Comparison of ENCODE assay signal across 35 mouse cellular contexts in the genomic region with DNA sequence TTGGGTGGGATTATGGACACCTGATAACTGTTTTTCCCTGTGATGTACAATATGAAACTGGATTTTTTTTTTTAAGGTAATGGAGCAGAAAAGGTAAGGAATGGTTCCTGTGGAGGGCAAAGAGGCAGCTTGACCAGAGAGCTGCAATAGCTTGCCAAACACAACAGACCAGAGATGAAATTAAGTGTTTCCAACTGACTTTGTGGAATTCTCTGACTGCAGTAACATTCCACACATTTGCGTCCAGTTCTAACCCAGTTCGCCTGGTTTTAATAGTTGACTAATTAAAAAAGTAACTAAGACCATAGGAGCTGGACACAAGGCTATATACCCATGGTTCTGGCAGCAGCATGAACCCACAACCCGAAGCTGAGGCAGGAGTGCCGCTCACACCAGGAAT. TPM values are rescaled to one million over a fixed set of nuclear protein-coding genes. Genes with fewer than 3 reads are reported as not detected.
DNase-seq lines count a peak whose midpoint lies in the region; ATAC-seq and TF ChIP-seq lines count a peak whose summit lies in the region.
"Had no signal": no experiment of that assay in that cellular context is flagged by ENCODE, and none has a peak within 500 bp of the region (broad histone marks: within the 10 kb centered on the region; RNA-seq: fewer than 3 reads in every experiment).

No protein-coding gene starts in this region.

- H3K9ac ChIP-seq in kidney, embryonic 16.5 days (replicated peaks; ENCODE audit: low read length), result no peak overlapping the region
- H3K9ac ChIP-seq: embryonic facial prominence, embryonic 13.5 days; forebrain, embryonic 12.5 days; forebrain, embryonic 15.5 days; heart, embryonic 13.5 days; hindbrain, embryonic 12.5 days; hindbrain, embryonic 15.5 days had no signal

- no peak for TF ChIP-seq CTCF in E14TG2a.4 (conservative IDR thresholded peaks at IDR 0.05; ENCODE audit: low read length)

- DNase-seq in kidney, adult 11 months, result peak; percentile 41
- DNase-seq in kidney, postnatal 4 days, result no peak
- DNase-seq in kidney, postnatal 10 days, result no peak
- no peak for DNase-seq in left cerebral cortex, adult 8-10 months (ENCODE audit: low spot score in 2 of 2)
- DNase-seq: adrenal gland, adult 8-10 months; adrenal gland, postnatal 25 days; B cell, adult 2 months; cerebellum, adult 11-12 months; cerebellum, adult 8-10 months; cerebellum, postnatal 10 days; cerebellum, postnatal 36 days; embryo, embryonic 11 days; gastrocnemius, postnatal 25 days; heart, adult 2 months had no signal

- no peak overlapping the region for H3K27ac ChIP-seq in kidney, embryonic 16.5 days (ENCODE audit: low read length)
- H3K27ac ChIP-seq: embryonic facial prominence, embryonic 10.5 days; embryonic facial prominence, embryonic 13.5 days; forebrain, embryonic 12.5 days; forebrain, embryonic 15.5 days; heart, adult 2 months; heart, embryonic 10.5 days; heart, embryonic 13.5 days; hindbrain, embryonic 12.5 days; hindbrain, embryonic 15.5 days had no signal

- WGBS in kidney, embryonic 16.5 days, result 64% methylated on average over 4 of the region's 4 CpGs

- H3K4me1 ChIP-seq in kidney, embryonic 16.5 days (ENCODE audit: insufficient read depth, low read length), result peaks cover 14% of the 10 kb centered on the region
- H3K4me1 ChIP-seq in E14TG2a.4 (replicated peaks; ENCODE audit: low read depth, low read length), result peaks cover 42% of the 10 kb centered on the region
- H3K4me1 ChIP-seq: heart, embryonic 10.5 days; heart, embryonic 13.5 days; hindbrain, embryonic 15.5 days had no signal

- no peak overlapping the region for H3K4me2 ChIP-seq in kidney, embryonic 16.5 days (replicated peaks; ENCODE audit: low read depth, low read length)
- H3K4me2 ChIP-seq: embryonic facial prominence, embryonic 13.5 days; forebrain, embryonic 12.5 days; forebrain, embryonic 15.5 days; heart, embryonic 13.5 days; hindbrain, embryonic 12.5 days; hindbrain, embryonic 15.5 days had no signal

- no peaks in the 10 kb centered on the region for H3K9me3 ChIP-seq in kidney, embryonic 16.5 days (ENCODE audit: low read length)
- no peaks in the 10 kb centered on the region for H3K9me3 ChIP-seq in E14TG2a.4 (ENCODE audit: low read length)
- H3K9me3 ChIP-seq: embryonic facial prominence, embryonic 10.5 days; embryonic facial prominence, embryonic 13.5 days; forebrain, embryonic 12.5 days; forebrain, embryonic 15.5 days; heart, embryonic 10.5 days; heart, embryonic 13.5 days; hindbrain, embryonic 12.5 days; hindbrain, embryonic 15.5 days had no signal

- H3K4me3 ChIP-seq in kidney, embryonic 16.5 days (ENCODE audit: low read length), result no peak overlapping the region
- peak overlapping the region; percentile 41; the same call in 1 of the 2 replicates for H3K4me3 ChIP-seq in E14TG2a.4 (replicated peaks; ENCODE audit: low read length)
- H3K4me3 ChIP-seq: embryonic facial prominence, embryonic 10.5 days; embryonic facial prominence, embryonic 13.5 days; erythroblast, embryonic 14.5 days; forebrain, embryonic 12.5 days; forebrain, embryonic 15.5 days; heart, adult 2 months; heart, embryonic 10.5 days; heart, embryonic 13.5 days; hindbrain, embryonic 12.5 days; hindbrain, embryonic 15.5 days had no signal

- no peaks in the 10 kb centered on the region for H3K27me3 ChIP-seq in kidney, embryonic 16.5 days (ENCODE audit: insufficient read depth, low read length)
- no peaks in the 10 kb centered on the region for H3K27me3 ChIP-seq in E14TG2a.4 (ENCODE audit: insufficient read depth, low read length)
- H3K27me3 ChIP-seq: CH12.LX; embryonic facial prominence, embryonic 13.5 days; forebrain, embryonic 12.5 days; forebrain, embryonic 15.5 days; heart, embryonic 13.5 days; hindbrain, embryonic 12.5 days; hindbrain, embryonic 15.5 days had no signal

- ATAC-seq in kidney, embryonic 16.5 days (ENCODE audit: low FRiP score, low TSS enrichment), result peak; percentile 33; the same call in 1 of the 2 replicates
- ATAC-seq: activated CD4-positive, CD25-positive, alpha-beta regulatory T cell, adult 4 months; forebrain, embryonic 15.5 days had no signal

- H3K36me3 ChIP-seq in kidney, embryonic 16.5 days (ENCODE audit: insufficient read depth, low read length), result no peaks in the 10 kb centered on the region
- H3K36me3 ChIP-seq in E14TG2a.4 (ENCODE audit: insufficient read depth, low read length), result peaks cover 29% of the 10 kb centered on the region
- H3K36me3 ChIP-seq: embryonic facial prominence, embryonic 10.5 days; embryonic facial prominence, embryonic 13.5 days; forebrain, embryonic 12.5 days; forebrain, embryonic 15.5 days; heart, embryonic 10.5 days; heart, embryonic 13.5 days; hindbrain, embryonic 12.5 days; hindbrain, embryonic 15.5 days had no signal

RNA-seq across cellular contexts. Expression of a gene that starts 7.4 kb away (rescaled TPM):
- 13.8 and 18.9 TPM in 2 replicates for polyA plus RNA-seq in kidney, embryonic 16.5 days (2015; fragmentation: Nextera tagmentation; extraction: Ambion mirVana)
- not detected for total RNA-seq in left cerebral cortex, adult 8-10 months (2022)
- total RNA-seq: adrenal gland, adult 8-10 months; adrenal gland, postnatal 25 days; CH12.LX; gastrocnemius, adult 8-10 months; gastrocnemius, postnatal 25 days; heart, adult 2 months; hematopoietic stem cell, adult 5-6 weeks; MEL had no signal
- polyA plus RNA-seq: activated CD4-positive, CD25-positive, alpha-beta regulatory T cell, adult 4 months; cortical plate, adult 2 months; erythroblast, embryonic 14.5 days; gonadal fat pad, adult 2 months had no signal

RNA-seq across cellular contexts. Expression of a gene that starts 11.4 kb away (rescaled TPM):
- polyA plus RNA-seq in kidney, embryonic 16.5 days (2015; fragmentation: Nextera tagmentation; extraction: Ambion mirVana), result 0.07 and 0.08 TPM in 2 replicates
- total RNA-seq in left cerebral cortex, adult 8-10 months (2022), result not detected
- total RNA-seq: adrenal gland, adult 8-10 months; adrenal gland, postnatal 25 days; CH12.LX; gastrocnemius, adult 8-10 months; gastrocnemius, postnatal 25 days; heart, adult 2 months; heart, postnatal 25 days; hematopoietic stem cell, adult 5-6 weeks; MEL had no signal
- polyA plus RNA-seq: activated CD4-positive, CD25-positive, alpha-beta regulatory T cell, adult 4 months; brain, embryonic 14.5 days; cortical plate, adult 2 months; embryonic facial prominence, embryonic 10.5 days; embryonic facial prominence, embryonic 13.5 days; forebrain, embryonic 12.5 days; forebrain, embryonic 15.5 days; gonadal fat pad, adult 2 months; heart, adult 2 months; heart, embryonic 10.5 days; heart, embryonic 13.5 days; heart, embryonic 16.5 days; hindbrain, embryonic 12.5 days; hindbrain, embryonic 15.5 days had no signal

RNA-seq across cellular contexts. Expression of a gene that starts 11.5 kb away (rescaled TPM):
- 0.15 and 0.57 TPM in 2 replicates for polyA plus RNA-seq in kidney, embryonic 16.5 days (2015; fragmentation: Nextera tagmentation; extraction: Ambion mirVana)
- not detected for total RNA-seq in left cerebral cortex, adult 8-10 months (2022)
- total RNA-seq: adrenal gland, adult 8-10 months; adrenal gland, postnatal 25 days; CH12.LX; gastrocnemius, adult 8-10 months; gastrocnemius, postnatal 25 days; heart, adult 2 months; heart, postnatal 25 days; hematopoietic stem cell, adult 5-6 weeks; MEL had no signal
- polyA plus RNA-seq: activated CD4-positive, CD25-positive, alpha-beta regulatory T cell, adult 4 months; brain, embryonic 14.5 days; cortical plate, adult 2 months; embryonic facial prominence, embryonic 10.5 days; erythroblast, embryonic 14.5 days; forebrain, embryonic 15.5 days; gonadal fat pad, adult 2 months; heart, adult 2 months; hindbrain, embryonic 12.5 days; hindbrain, embryonic 15.5 days had no signal

RNA-seq across cellular contexts. Expression of a gene that starts 42.1 kb away (rescaled TPM):
- polyA plus RNA-seq in kidney, embryonic 16.5 days (2015; fragmentation: Nextera tagmentation; extraction: Ambion mirVana), result 0.09 TPM in 1 of 2 replicates, not detected in the other
- not detected for total RNA-seq in left cerebral cortex, adult 8-10 months (2022)
- total RNA-seq: adrenal gland, adult 8-10 months; adrenal gland, postnatal 25 days; CH12.LX; gastrocnemius, adult 8-10 months; gastrocnemius, postnatal 25 days; heart, adult 2 months; heart, postnatal 25 days; hematopoietic stem cell, adult 5-6 weeks; MEL had no signal
- polyA plus RNA-seq: brain, embryonic 14.5 days; cortical plate, adult 2 months; embryonic facial prominence, embryonic 10.5 days; embryonic facial prominence, embryonic 13.5 days; erythroblast, embryonic 14.5 days; forebrain, embryonic 12.5 days; forebrain, embryonic 15.5 days; gonadal fat pad, adult 2 months; heart, adult 2 months; heart, embryonic 10.5 days; heart, embryonic 13.5 days; heart, embryonic 16.5 days; hindbrain, embryonic 12.5 days had no signal

RNA-seq across cellular contexts. Expression of a gene that starts 45.1 kb away (rescaled TPM):
- polyA plus RNA-seq in kidney, embryonic 16.5 days (2015; fragmentation: Nextera tagmentation; extraction: Ambion mirVana), result not detected in 2 replicates
- total RNA-seq in left cerebral cortex, adult 8-10 months (2022), result not detected
- total RNA-seq: adrenal gland, adult 8-10 months; adrenal gland, postnatal 25 days; CH12.LX; gastrocnemius, adult 8-10 months; gastrocnemius, postnatal 25 days; heart, adult 2 months; heart, postnatal 25 days; hematopoietic stem cell, adult 5-6 weeks; MEL had no signal
- polyA plus RNA-seq: activated CD4-positive, CD25-positive, alpha-beta regulatory T cell, adult 4 months; brain, embryonic 14.5 days; cortical plate, adult 2 months; embryonic facial prominence, embryonic 10.5 days; embryonic facial prominence, embryonic 13.5 days; erythroblast, embryonic 14.5 days; forebrain, embryonic 12.5 days; forebrain, embryonic 15.5 days; gonadal fat pad, adult 2 months; heart, adult 2 months; heart, embryonic 10.5 days; heart, embryonic 13.5 days; heart, embryonic 16.5 days; hindbrain, embryonic 12.5 days; hindbrain, embryonic 15.5 days had no signal
